8 mouse cellular contexts compared by ENCODE assay signal in genomic region chr7:99356244-99356930, GRCm38 (mm10). TPM values are rescaled to one million over a fixed set of nuclear protein-coding genes. Genes with fewer than 3 reads are reported as not detected.
DNase-seq lines count a peak whose midpoint lies in the region; ATAC-seq lines count a peak whose summit lies in the region.

No protein-coding gene starts in this region.

- ATAC-seq in kidney, embryonic 14.5 days (ENCODE audit: low FRiP score, low TSS enrichment): no peak
- ATAC-seq in liver, embryonic 12.5 days: no peak
- no peak for ATAC-seq in neural tube, embryonic 15.5 days (ENCODE audit: low FRiP score)

- H3K36me3 ChIP-seq in kidney, embryonic 14.5 days (ENCODE audit: control insufficient read depth, insufficient read depth, low read length): 0 out of 2 replicates have a peak, but pooled peaks cover under 1% of the 10 kb centered on the region
- H3K36me3 ChIP-seq in forebrain, embryonic 10.5 days (replicated peaks): no peaks in the 10 kb centered on the region; the same call in 1 of the 2 replicates
- no peaks in the 10 kb centered on the region for H3K36me3 ChIP-seq in liver, embryonic 12.5 days
- H3K36me3 ChIP-seq in neural tube, embryonic 15.5 days: no peaks in the 10 kb centered on the region

- WGBS in kidney, embryonic 14.5 days: 31% methylated on average over 9 of the region's 9 CpGs
- 35% methylated on average over 9 of the region's 9 CpGs for WGBS in forebrain, embryonic 10.5 days
- 35% methylated on average over 9 of the region's 9 CpGs for WGBS in liver, embryonic 12.5 days (ENCODE audit: insufficient replicate concordance)
- WGBS in neural tube, embryonic 15.5 days: 41% methylated on average over 9 of the region's 9 CpGs

- H3K9ac ChIP-seq in kidney, embryonic 14.5 days (ENCODE audit: low read depth, low read length): peak overlapping the region; percentile 49
- H3K9ac ChIP-seq in liver, embryonic 12.5 days: no peak overlapping the region
- peak overlapping the region; percentile 37; the same call in 1 of the 2 replicates for H3K9ac ChIP-seq in neural tube, embryonic 15.5 days (replicated peaks)

- peak overlapping the region; percentile 33 for H3K4me2 ChIP-seq in kidney, embryonic 14.5 days (replicated peaks; ENCODE audit: low read depth, low read length)
- peak overlapping the region; percentile 8; the same call in 1 of the 2 replicates for H3K4me2 ChIP-seq in liver, embryonic 12.5 days
- H3K4me2 ChIP-seq in neural tube, embryonic 15.5 days: peak overlapping the region; percentile 36; the same call in 1 of the 2 replicates

- intact Hi-C loops in heart, postnatal 25 days (cut with DNase I): no loop called here
- intact Hi-C loops in left cerebral cortex, postnatal 25 days (cut with DNase I): no loop called here

- no peak overlapping the region for H3K4me3 ChIP-seq in kidney, embryonic 14.5 days (ENCODE audit: low read length)
- peak overlapping the region; percentile 39 for H3K4me3 ChIP-seq in forebrain, embryonic 10.5 days
- H3K4me3 ChIP-seq in liver, embryonic 12.5 days: no peak overlapping the region
- H3K4me3 ChIP-seq in neural tube, embryonic 15.5 days (replicated peaks): no peak overlapping the region

- H3K4me1 ChIP-seq in kidney, embryonic 14.5 days (ENCODE audit: control insufficient read depth, insufficient read depth, low read length): peaks cover 48% of the 10 kb centered on the region
- peaks cover 88% of the 10 kb centered on the region for H3K4me1 ChIP-seq in forebrain, embryonic 10.5 days
- peaks cover 28% of the 10 kb centered on the region for H3K4me1 ChIP-seq in liver, embryonic 12.5 days
- peaks cover 69% of the 10 kb centered on the region for H3K4me1 ChIP-seq in neural tube, embryonic 15.5 days

- no peaks in the 10 kb centered on the region for H3K27me3 ChIP-seq in kidney, embryonic 14.5 days (ENCODE audit: control insufficient read depth, insufficient read depth, low read length)
- H3K27me3 ChIP-seq in forebrain, embryonic 10.5 days (ENCODE audit: poor library complexity, severe bottlenecking): no peaks in the 10 kb centered on the region
- peaks cover 39% of the 10 kb centered on the region for H3K27me3 ChIP-seq in liver, embryonic 12.5 days (replicated peaks)
- no peaks in the 10 kb centered on the region for H3K27me3 ChIP-seq in neural tube, embryonic 15.5 days (replicated peaks)

- H3K27ac ChIP-seq in kidney, embryonic 14.5 days (ENCODE audit: low read depth, low read length): peak overlapping the region; percentile 97
- H3K27ac ChIP-seq in forebrain, embryonic 10.5 days: peak overlapping the region; percentile 97
- H3K27ac ChIP-seq in liver, embryonic 12.5 days: peak overlapping the region; percentile 75
- peak overlapping the region; percentile 84 for H3K27ac ChIP-seq in neural tube, embryonic 15.5 days (replicated peaks)

- no peak for DNase-seq in kidney, adult 18-20 months
- no peak for DNase-seq in forebrain, embryonic 10.5 days (ENCODE audit: extremely low spot score, low spot score)
- peak; percentile 62 for DNase-seq in heart, postnatal 25 days (ENCODE audit: low spot score)
- no peak for DNase-seq in left cerebral cortex, postnatal 25 days (ENCODE audit: low spot score in 2 of 2)
- DNase-seq in layer of hippocampus, postnatal 10 days (ENCODE audit: low spot score in 2 of 2): no peak

- H3K9me3 ChIP-seq in kidney, embryonic 14.5 days (ENCODE audit: control insufficient read depth, low read length): no peaks in the 10 kb centered on the region
- H3K9me3 ChIP-seq in forebrain, embryonic 10.5 days: no peaks in the 10 kb centered on the region
- no peaks in the 10 kb centered on the region for H3K9me3 ChIP-seq in liver, embryonic 12.5 days (replicated peaks)
- H3K9me3 ChIP-seq in neural tube, embryonic 15.5 days (replicated peaks): no peaks in the 10 kb centered on the region

RNA-seq across cellular contexts. Expression of gene Serpinh1, which starts 3.3 kb away (rescaled TPM):
- polyA plus RNA-seq in kidney, embryonic 14.5 days (2014; fragmentation: Nextera tagmentation; extraction: Ambion mirVana): 459 and 599 TPM in 2 replicates
- polyA plus RNA-seq in forebrain, embryonic 10.5 days (2016; fragmentation: Nextera tagmentation; extraction: Ambion mirVana): 825 and 923 TPM in 2 replicates
- 100 to 1,000 TPM; 378 to 449 TPM for total RNA-seq in heart, postnatal 25 days (2021)
- 249 and 251 TPM in 2 replicates for polyA plus RNA-seq in liver, embryonic 12.5 days (2016; fragmentation: Nextera tagmentation; extraction: Ambion mirVana)
- 332 and 435 TPM in 2 replicates for polyA plus RNA-seq in neural tube, embryonic 15.5 days (2015; fragmentation: Nextera tagmentation; extraction: Ambion mirVana)
- total RNA-seq in left cerebral cortex, postnatal 25 days (2021): 10 to 100 TPM; 34.9 TPM
- total RNA-seq in layer of hippocampus, postnatal 10 days (2021): 10 to 100 TPM; 58.2 to 62.0 TPM

RNA-seq across cellular contexts. Expression of gene Gdpd5, which starts 24.8 kb away (rescaled TPM):
- polyA plus RNA-seq in kidney, embryonic 14.5 days (2014; fragmentation: Nextera tagmentation; extraction: Ambion mirVana): 12.1 and 15.4 TPM in 2 replicates
- 12.7 and 15.9 TPM in 2 replicates for polyA plus RNA-seq in forebrain, embryonic 10.5 days (2016; fragmentation: Nextera tagmentation; extraction: Ambion mirVana)
- total RNA-seq in heart, postnatal 25 days (2021): 10 to 100 TPM; 20.1 to 24.1 TPM
- polyA plus RNA-seq in liver, embryonic 12.5 days (2016; fragmentation: Nextera tagmentation; extraction: Ambion mirVana): 2.6 and 3.1 TPM in 2 replicates
- polyA plus RNA-seq in neural tube, embryonic 15.5 days (2015; fragmentation: Nextera tagmentation; extraction: Ambion mirVana): 41.2 and 45.7 TPM in 2 replicates
- 10 to 100 TPM; 40.0 to 46.2 TPM for total RNA-seq in left cerebral cortex, postnatal 25 days (2021)
- total RNA-seq in layer of hippocampus, postnatal 10 days (2021): 10 to 100 TPM; 31.4 to 37.4 TPM
